Mouse (Mus musculus) retina, embryonic 14.5 days (tissue): ENCODE measurements around the gene Qpctl.
A peak's percentile ranks its signal among the peaks of the same experiment; 100 is the strongest.

Experiments
- DNase-seq: peaks from one replicate; pipeline ENCODE4 v3.0.0-alpha.2; 2015; ENCODE audit warnings: low spot score

The Qpctl gene

DNA sequence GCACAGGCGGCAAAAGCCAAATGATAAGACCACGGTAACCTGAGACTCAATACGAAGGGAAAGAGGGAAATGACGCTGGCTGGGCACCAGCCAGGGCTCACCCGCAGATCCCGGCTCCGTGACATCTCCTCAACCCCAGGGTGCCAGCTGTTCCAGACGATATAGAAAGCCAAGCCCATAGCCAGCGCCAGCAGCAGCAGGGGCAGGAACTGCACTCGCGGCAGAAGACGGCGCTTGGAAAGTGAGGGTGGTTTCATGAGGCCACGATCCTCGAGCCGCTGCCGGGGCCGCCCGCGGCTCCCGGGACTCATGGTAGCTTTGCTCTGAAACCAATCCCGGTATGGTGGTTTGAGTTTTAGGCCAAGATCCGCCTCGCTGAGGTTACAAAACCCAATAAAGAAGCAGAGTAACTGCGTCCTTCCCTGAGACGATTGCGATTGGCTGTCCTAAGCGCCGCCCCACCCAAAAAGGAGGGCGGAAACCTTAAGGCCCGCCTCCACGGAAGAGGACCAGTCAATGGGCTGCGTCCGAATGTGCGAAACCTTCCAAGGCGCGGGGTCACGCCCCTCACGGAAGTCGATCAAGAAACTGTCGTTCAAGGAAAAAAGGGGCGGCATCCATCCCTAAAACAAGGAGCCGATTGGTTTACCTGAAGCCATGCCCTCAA lies at the start of gene Qpctl:
Gene Qpctl, minus strand, starts transcription at position 417 of the 667 bp plus-strand sequence.
- DNase-seq = peak; percentile 98

DNA sequence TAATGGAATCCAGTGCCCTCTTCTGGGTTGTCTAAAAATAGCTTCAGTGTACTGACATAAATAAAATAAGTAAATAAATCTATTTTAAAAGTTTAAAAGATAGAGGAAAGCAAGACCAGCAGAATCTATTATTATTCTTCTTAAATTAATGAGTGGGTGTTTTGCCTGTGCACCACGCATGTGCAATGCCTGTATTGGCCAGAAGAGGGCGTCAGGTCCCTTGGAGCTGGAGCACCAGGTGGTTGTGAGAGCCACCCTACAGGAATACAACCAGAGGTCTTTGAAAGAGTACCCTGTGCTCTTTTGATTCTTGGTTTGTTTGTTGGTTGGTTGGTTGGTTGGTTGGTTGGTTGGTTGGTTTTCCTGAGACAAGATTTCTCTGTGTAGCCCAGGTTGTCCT lies 48.9 kb upstream of the Qpctl start:
- peak; percentile 41 for DNase-seq

GRCm38 (mm10) chr7:19196676-19197075 lies 47.6 kb upstream of the Qpctl start:
- DNase-seq = peak; percentile 66

GRCm38 (mm10) chr7:19194676-19195075 lies 45.6 kb upstream of the Qpctl start:
- no peak for DNase-seq

DNA sequence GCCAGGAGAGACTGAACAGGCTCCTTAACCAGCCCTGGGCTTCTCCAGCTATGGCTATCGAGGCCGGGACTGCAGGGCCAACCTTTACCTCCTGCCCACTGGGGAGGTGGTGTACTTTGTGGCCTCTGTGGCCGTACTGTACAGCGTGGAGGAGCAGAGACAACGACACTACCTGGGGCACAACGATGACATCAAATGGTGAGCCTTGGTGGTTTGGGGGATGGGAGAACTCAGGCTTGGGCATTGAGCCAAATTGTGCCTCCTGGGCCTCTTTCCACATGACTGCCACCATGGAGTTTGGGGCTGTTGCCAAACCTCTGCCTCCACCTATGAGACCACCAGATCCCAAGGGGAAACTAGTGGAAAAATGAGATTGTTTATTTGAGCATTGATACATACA lies 35.7 kb upstream of the Qpctl start:
- DNase-seq = peak; percentile 68

- DNase-seq = no peak
Measured at GRCm38 (mm10) chr7:19184250-19184649, 35.2 kb upstream of the Qpctl start.

GRCm38 (mm10) chr7:19180862-19181429 lies 31.9 kb upstream of the Qpctl start:
- DNase-seq = peak; percentile 70

DNA sequence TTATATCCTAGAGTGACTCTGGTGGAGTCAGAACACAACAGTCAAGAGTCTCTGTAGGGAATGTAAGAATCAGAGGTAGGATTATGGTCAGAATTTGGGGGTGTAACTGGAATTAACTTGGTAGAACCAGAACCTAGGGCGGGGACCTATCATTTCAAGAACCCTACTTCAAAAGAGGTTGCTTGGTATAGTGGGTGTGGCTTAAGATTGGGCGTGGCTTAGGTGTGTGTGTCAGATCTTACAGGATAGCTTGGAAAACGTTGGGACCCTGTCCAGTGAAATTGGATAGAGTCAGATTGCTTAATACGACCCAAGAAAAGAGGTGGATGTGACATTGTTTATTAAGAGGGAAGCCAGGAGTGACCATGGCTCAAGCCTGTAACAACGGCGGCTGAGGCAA lies 30.8 kb upstream of the Qpctl start:
- DNase-seq = no peak

DNA sequence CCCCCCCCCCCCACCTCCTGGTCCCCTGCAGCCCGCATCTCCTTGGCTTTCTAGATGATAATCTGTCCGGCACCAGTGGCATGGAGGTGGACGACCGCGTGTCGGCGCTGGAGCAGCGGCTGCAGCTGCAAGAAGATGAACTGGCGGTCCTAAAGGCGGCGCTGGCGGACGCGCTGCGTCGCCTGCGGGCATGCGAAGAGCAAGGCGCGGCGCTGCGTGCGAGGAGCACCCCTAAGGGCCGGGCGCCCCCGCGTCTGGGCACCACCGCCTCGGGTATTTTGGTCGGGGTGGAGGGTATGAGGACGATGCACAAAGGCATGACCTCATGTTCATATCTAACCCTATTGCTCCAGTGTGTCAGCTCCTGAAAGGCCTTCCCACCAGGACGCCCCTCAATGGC lies 30.1 kb upstream of the Qpctl start:
- peak; percentile 84 for DNase-seq

- DNase-seq = peak; percentile 83
Measured at GRCm38 (mm10) chr7:19178443-19179092, 29.5 kb upstream of the Qpctl start.

DNA sequence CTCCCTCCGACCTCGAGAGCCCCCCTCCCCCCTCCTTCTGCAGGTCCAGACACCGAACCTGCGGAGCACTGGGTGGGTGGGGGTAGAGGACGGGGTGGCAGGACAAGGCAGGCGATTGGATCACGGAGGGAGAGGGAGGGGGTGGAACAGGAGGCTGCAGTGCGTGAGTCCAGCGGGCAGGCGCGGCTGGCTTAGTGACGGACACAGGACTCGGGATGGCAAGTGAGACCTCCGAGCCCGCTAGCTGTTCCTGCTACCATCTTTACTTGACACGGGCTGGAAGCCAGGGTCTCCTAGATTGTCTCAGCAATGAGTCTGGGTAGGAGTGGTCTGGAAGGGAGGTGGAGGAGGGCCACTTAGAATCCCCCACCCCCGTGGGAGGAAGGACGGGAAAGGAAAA lies 28.9 kb upstream of the Qpctl start:
- DNase-seq = no peak

GRCm38 (mm10) chr7:19177216-19177615 lies 28.1 kb upstream of the Qpctl start:
- DNase-seq = no peak

DNA sequence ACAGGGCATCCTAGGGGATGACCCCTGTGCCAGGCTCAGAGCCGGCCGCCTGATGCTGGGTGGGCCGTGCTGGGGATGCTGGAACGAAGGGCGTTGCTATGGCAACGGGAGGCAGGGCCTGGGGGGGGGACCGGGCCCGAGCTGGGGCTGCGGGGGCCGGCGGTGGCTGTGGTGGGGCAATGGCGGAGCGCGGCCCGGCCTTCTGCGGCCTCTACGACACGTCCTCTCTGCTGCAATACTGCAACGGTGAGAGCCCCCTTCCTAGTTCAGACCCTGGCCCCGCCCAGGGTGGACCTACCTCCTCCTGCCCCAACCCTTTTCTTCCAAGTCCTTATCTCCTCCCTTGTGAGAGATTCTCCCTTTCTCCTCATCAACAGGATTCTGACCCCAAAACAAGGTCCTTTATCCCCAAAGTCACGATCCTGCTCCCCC lies 27.4 kb upstream of the Qpctl start:
- DNase-seq = no peak

- DNase-seq = peak; percentile 84
Measured at GRCm38 (mm10) chr7:19175708-19176515, 26.8 kb upstream of the Qpctl start, which contains the start of gene Eml2. Eml2 (plus strand) TSS chr7:19176421.

DNA sequence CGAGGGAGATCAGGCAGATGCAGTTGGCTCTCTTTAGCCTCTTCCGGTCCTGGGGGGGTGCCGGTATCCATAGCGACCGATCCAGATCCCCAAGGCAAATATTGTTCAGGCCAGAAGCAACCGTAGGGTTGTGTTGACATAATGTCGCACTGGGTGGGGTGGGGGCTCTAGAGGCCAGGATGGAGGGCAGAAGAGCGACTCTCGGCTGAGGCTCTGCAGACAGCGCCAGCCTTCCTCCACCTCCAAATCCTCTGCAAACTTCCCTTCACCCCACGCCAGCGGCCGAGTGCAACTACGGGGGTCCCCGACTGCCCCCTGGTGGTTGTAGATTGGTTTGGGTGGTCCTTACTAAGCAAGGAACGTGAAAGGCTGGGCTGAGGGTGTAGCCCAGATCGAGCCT lies 23.8 kb upstream of the Qpctl start:
- DNase-seq = peak; percentile 94

DNA sequence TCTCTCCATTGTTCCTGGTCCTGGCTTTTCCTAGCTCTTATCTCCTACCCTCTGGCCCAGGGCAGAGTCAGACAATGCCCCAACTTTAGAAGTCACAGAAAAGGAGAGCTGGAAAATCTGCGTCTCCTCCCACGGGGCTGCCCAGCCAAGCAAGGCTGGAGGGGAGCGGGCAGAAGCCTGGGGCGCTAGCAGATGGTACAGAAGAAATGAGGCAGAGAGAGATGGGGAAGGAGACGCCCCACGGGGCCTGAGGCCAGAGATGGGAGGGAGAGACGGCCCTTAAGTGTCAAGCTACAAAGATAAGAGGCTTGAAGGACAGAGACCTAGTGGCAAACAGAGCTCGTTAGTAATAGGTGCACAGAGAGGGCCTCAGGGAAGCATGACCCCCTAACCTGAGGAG lies 22.7 kb upstream of the Qpctl start:
- no peak for DNase-seq

DNA sequence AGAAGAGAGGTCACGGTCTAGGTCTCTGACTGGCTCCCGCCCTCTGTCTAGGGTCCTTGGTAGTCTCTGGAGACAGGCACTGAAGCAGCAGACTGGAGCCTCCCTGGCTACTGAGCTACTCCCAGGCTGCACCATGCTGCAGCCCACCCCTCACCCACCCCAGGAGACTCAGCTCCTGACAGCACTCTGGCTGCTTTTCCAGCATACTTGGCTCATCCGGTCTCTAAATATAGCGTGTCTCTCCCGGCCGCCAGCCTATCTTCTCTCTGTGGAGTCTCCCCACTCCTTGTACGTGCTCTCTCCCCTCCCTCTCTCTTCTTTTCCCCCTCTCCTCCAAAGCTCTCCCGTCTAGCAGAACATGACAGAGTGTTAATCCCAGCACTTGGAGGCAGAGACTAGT lies 21.1 kb upstream of the Qpctl start:
- DNase-seq = no peak

- no peak for DNase-seq
Measured at GRCm38 (mm10) chr7:19169506-19169905, 20.4 kb upstream of the Qpctl start.

- DNase-seq = no peak
Measured at GRCm38 (mm10) chr7:19166990-19167389, 17.9 kb upstream of the Qpctl start.

- DNase-seq = no peak
Measured at GRCm38 (mm10) chr7:19165656-19166423, 16.7 kb upstream of the Qpctl start, which contains the start of gene Gipr. Gipr (minus strand) TSS chr7:19166127.

DNA sequence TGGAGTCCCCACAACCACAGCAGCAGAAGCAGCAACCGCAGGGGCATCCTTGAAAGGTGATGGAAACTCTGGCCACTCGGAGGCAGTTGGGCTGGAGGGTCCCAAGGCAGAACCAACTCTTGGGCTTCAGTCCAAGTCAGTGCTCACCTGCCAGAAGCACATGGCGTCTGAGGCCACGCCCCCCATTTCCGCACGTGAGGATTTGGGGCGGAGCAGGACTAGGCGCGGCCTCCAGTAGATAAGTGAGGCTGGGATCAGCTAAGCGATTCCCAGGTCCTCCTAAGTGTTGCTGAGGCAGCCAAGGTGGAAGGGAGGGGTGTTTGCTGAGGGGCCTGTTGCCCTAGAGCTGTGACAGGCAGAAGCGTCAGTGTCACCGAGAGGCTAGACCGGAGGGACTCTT lies 15.9 kb upstream of the Qpctl start:
- no peak for DNase-seq

GRCm38 (mm10) chr7:19164189-19164588 lies 15.1 kb upstream of the Qpctl start:
- no peak for DNase-seq
